Mouse (Mus musculus): ENCODE results near the gene Nedd4. TPM values are rescaled to one million over a fixed set of nuclear protein-coding genes. Genes with fewer than 3 reads are reported as not detected.

Gene Nedd4
- polyA plus RNA-seq, 1 experiment = 248 TPM

DNA sequence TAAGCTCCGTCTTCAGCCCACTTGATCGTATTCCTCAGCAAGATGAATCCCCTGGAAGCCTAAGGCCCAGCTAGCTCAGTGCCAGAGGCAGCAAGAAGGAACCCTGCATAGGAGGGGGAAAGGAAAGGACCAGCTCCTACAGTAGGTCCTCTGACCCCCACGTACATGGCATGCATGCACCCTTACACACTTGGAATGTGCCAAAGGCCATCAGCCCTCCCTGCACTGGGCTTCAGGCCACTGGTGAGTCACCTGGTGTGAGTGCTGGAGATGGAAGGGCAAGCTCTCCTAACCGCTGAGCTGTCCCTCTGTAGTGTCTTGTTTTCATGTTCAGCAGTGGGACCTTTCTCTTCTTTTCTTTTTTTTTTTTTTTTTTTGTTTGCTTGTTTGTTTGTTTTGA lies 52.8 kb downstream of the Nedd4 start:
- no peak for DNase-seq (ENCODE audit: extremely low spot score in 1 of 2, low spot score in 1 of 2)

DNA sequence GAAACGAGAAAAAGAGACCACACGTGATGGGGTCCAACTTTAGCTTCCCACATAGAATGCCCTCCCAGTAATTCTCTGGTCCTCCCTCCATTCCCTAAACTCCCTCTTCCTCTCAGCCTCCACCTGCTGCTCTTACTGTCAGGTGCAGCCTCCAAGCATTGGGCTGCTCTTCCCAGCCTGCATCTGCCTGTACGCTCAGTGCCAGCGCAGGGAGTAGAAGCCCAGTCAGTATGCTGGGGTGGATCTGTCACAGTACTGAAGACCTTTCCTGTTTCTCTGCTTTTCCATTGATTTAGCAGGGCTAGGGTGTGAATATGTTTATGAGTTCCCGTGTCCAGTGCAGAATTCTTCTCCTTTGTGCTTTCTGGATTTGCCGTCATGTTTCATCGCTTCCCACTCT lies 54.1 kb downstream of the Nedd4 start:
- no peak for DNase-seq (ENCODE audit: extremely low spot score in 1 of 2, low spot score in 1 of 2)

DNA sequence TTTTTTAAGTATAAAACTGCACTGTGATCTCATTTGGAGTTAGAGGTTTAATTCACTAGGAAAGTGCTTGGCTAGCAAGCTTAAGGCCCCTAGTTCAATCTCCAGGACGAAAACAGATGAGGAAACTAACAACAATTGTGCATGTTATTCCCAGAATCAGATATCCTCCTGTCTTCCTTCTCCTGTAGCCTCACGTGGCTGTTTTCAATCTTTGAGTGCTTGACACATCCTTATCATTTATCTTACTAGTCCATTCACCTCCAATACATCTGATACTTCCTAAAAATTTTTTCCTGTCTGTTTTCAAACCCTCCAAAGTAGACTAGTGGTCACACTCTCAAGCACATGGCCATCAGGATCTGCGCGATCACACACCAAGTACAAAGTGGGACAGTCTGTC lies 57.0 kb downstream of the Nedd4 start:
- no peak for DNase-seq (ENCODE audit: extremely low spot score in 1 of 2, low spot score in 1 of 2)

DNA sequence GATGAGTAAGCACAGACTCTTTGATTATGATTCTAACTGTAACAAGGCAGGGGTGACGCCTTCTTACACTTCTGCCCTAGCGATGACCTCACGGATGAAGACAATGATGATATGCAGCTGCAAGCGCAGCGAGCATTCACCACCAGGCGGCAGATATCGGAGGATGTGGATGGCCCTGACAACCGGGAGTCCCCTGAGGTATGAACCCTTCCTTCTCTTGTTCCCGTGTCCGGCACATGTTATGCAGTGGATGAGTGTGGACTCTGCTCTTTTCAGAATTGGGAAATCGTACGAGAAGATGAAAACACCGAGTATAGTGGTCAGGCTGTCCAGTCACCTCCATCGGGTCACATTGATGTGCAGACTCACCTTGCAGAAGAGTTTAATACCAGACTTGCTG lies 59.1 kb downstream of the Nedd4 start:
- no peak for DNase-seq (ENCODE audit: extremely low spot score in 1 of 2, low spot score in 1 of 2)

DNA sequence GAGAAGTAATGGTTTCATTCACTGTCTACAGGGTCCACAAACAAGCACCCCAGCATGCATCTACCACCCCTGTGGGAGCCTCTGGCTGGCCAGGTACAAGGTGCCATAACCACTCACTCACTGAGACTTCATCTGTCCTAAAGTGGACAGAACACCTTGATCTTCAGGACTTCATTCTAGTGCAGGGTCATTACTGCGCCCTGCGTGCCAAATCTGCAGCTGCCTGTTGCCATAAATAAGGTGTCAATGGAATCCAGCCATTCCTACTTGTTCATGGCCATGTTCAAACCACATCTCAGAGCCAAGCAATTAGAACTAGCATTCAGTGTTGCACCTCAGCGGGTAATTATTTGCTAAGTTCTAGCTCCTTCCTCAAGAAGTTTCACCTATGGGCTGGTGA lies 60.5 kb downstream of the Nedd4 start:
- DNase-seq (ENCODE audit: extremely low spot score in 1 of 2, low spot score in 1 of 2) = no peak

DNA sequence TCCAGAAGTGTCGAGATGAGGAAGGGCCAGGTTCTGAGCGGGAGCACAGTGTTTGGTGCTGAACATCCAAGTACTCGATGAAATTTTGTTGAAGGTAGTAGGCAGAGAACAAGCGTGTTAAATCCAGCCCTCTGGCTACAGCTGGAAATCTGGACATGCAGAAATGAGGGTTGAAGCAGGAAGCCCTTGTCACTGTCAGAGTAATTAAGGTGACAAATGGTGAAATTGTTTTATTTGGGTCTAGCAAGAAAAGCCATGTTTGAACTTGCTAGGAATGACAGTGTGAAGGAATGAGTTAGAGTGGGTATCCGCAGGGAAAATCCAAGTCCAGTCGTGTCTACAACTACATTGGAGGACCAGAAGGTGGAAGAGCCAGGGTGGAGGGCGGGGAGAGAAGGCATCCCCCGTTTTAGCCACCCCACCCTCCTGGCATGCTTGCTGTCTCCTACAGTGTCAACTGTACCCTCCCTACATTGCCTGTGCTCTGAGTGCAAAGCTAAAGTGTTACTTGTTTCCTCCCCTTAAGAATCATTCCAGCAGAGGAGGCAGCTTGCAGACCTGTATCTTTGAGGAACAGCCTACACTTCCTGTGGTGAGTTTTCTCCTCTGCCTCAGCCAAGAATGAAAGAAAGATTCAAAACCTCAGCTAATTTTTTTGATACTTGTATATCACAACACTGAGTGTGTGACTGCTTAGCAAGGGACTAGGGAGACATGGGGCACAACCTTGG lies 62.5 kb downstream of the Nedd4 start:
- DNase-seq (ENCODE audit: extremely low spot score in 1 of 2, low spot score in 1 of 2) = peak in 1 of 2 experiments; percentile 31

DNA sequence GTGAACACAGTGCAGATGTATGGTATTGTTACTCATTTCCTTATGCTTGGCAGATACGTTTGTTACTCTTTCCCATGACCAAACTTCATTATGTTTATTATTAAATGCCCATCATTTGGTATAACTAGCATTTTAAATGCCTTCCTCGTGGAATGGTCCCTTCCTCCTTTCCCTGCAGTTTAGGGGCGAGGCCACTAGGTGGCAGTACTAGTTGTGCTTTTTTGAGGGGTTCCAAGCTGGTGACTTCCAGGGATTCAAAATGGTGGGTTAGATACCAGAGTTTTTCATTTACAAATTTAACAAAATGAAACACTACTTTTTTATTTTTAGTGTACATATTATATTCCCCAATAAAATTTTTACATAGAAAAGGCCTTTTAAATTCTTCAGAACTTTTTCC lies 71.8 kb downstream of the Nedd4 start:
- DNase-seq (ENCODE audit: extremely low spot score in 1 of 2, low spot score in 1 of 2) = peak in 1 of 2 experiments; percentile 76

DNA sequence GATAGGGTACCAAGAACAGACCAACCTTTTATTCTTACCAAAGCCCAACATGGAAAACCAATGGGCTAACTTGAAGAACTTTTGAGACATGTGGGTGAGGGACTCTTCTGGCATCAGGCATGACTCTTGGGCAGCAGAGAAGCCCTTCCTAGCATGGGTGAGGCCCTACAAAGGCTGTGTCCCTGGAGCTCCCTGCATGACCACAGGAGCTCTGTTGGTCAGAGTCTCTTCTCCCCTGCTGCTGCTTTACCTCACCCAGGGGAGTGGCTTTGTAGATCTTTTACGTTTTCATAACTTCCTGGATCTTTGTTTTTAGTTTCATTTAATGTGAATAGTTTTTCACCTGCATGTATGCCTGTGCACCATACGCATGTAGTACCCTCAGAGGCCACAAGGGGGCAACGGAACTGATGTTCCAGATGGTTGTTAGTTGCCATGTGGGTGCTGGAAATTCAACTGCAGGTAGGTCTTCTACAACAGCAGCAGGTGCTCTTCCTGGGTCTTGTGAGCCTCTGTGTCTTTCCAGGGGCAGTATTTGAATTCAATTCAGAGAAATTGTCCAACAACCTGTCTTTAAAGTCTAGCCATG lies 73.8 kb downstream of the Nedd4 start:
- DNase-seq (ENCODE audit: extremely low spot score in 1 of 2, low spot score in 1 of 2) = peak in 1 of 2 experiments; percentile 49

DNA sequence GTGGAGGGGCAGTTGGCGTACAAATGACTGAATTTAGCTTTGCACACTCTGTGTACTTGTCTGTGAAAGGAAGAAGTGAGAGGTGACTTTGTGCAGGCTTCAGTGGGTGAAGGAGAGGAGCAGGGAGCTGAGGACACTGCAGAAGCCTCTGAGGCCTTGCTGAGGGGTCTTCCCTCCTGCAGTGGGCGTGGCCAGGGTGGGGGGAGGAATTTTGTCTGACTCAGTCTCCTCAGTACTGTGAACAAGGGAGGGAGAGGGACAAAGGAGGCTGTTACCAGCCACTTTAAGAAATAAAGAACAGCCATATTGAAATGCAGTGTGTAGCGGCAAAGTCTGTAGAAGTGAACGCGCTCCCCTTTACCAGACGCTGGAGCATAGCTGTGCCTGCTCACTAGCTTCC lies 79.1 kb downstream of the Nedd4 start:
- DNase-seq (ENCODE audit: extremely low spot score in 1 of 2, low spot score in 1 of 2) = no peak

DNA sequence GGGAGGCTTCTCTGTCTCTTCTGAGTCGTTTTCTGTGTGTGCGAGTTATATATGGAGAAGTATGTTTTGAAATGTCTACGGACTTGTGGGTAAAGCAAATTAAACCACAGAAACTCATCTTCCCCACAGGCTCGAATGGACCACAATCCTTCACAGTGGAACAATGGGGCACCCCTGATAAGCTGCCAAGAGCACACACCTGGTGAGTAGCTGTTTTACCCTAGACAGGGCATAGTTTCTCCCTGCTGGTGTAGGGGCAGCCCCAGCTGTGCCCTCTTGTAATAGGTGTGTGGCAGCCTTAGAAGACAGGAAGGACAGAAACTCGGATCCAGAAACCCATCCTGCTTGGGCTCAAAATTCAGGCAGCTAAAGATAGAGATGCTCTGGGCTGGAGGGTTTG lies 84.1 kb downstream of the Nedd4 start:
- no peak for DNase-seq (ENCODE audit: extremely low spot score in 1 of 2, low spot score in 1 of 2)

DNA sequence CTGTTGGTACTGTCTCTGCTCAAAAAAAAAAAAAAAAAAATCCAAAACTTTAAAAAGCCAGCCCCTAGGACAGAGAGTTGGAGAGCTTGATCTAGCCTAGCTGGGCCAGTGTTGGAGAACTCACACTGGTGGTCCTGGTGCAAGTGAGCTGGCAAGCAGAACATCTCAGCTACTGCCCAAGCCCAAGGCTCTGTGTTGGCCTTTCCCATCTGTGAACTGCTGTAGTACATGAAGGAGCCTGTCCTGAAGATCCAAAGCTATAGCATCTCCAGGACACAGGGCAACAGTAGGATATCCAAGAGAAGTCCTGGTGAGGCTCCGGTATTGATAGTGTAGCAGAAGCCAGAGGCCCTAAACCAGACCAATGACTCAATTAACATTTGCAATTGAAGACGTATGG lies 88.1 kb downstream of the Nedd4 start:
- DNase-seq (ENCODE audit: extremely low spot score in 1 of 2, low spot score in 1 of 2) = no peak

DNA sequence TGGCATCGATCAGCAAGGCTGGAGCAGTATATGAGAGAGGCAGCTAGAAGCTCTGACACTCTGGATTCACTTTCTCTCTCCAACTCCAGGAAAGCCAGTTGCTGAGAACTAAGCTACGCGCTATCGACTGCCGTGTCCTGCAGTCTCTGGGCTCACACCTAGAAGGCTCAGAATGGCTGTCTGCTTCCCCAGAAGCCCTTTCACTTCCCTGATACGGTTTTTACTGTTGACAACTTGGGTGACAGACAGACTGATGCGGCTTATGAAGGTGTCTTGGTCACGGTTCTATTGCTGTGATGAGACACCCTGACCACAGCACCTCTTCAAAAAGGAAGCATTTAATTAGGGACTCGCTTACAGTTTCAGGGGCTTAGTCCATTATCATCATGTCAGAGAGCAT lies 90.5 kb downstream of the Nedd4 start:
- DNase-seq (ENCODE audit: extremely low spot score in 1 of 2, low spot score in 1 of 2) = no peak

DNA sequence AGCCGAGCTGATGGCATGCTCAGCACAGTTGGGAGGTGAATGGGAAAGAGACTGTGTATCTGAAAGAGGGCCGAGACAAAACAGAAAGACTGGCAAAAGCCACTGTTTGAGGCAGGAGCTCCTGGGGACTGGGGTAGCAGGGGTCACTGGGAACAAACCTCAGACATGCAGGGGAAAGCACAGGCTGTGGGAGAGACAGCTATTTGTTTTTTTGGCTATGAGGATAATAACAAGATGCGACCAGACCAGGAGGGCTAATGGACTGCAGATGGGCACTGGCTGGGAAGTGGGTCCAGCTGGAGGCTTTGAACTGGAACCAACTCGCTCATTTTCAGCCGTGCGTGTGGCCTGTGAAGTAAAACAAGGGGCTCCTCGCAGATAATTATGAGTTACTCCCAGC lies 91.6 kb downstream of the Nedd4 start:
- DNase-seq (ENCODE audit: extremely low spot score in 1 of 2, low spot score in 1 of 2) = no peak

DNA sequence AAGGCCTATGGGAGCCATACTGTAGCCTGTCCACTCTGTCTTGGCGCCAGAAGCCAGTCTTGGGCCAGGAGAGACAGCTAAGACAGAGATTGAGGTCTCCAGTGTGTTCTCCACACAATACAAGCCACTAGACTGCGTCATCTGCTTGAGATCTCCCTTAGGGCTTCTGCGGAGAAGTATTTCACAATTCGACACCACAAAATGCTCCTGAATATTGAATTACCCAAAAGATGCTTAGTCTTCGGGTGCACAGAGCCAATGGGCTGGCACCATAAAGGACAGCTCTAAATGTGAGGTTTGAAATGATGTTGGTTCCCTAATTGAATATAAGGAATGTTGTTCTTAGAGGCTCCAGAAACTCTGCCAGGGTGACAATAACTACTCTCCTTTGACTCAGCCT lies 95.0 kb downstream of the Nedd4 start:
- DNase-seq (ENCODE audit: extremely low spot score in 1 of 2, low spot score in 1 of 2) = no peak

DNA sequence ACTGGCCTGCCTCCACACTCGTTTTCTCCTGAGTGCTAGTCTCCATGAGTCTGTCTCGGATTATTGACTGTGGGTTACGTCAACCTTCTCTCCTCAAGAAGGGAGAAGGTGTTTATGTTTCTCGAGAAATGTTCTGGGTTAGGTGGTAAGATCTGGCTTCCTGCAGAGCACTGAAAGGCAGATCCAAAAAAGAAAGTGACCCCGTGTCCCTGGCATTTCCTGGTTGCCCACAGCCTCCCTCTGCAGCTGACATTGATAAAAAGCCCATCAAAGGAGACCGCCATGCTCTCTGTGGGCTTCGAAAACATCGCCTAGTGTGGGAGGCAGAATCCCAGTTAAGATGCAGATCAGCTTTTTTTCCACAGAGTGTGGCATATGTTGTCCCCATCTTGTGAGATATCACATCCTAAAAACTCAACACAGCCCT lies 96.6 kb downstream of the Nedd4 start:
- peak; percentile 69 to 76 for DNase-seq (ENCODE audit: extremely low spot score in 1 of 2, low spot score in 1 of 2)

DNA sequence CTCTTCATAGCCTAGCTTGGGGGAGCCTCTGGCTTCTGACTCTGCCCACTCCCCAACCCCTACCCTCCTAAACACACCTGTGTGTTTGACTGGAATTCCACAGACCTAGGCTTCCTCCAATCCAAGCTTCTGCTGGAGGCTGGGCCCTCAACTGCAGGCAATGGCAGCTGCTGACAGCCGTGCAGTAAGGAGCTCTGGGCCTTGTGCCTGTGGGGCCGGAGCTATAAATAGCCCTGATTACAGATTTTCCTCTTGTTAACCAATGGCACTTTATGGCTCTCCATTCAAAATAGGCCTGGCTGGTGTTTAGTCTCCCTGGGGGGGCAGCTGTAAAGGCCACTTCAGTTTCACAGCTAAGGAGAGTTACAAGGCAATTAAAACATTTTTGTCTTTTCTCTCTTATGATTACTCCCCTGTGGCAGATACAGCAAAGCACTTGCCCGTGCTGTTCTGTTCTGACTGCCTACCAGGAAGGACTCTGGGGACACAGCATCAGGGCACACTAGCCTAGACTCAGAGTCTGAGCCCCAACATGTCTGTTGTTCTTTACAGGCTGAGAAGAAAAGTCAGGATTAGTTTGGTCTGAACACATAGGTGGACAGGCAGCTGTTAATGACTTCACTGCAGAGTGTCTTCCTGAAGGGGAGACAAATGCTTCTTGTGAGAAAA lies 101.0 kb downstream of the Nedd4 start:
- no peak for DNase-seq (ENCODE audit: extremely low spot score in 1 of 2, low spot score in 1 of 2)

DNA sequence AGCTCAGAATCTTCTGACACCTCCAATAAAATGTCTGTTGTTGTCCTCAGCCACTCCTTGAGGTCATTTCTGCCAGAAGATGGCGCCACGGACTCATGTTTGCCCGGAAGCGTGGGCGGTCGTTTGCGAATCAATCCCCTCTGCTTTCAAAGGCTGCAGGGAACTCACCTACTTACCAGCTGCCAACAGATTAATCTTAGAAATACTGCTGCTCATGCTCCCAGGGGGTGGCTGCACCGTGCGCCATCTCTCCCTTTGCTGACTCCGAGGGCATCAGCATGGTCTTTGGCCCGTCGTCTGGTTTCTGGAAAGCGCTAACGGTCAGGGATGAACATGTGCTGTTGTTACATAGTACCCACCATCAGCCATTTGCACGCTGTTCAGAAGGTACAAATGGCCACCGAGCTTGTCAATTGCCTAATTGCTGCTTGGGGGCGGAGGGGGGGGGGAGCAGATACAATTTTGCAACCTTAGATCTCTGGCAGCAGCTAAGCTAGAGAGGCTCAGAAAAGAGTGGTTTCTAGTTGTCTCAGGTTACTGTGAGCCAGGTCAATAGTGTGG lies 104.7 kb downstream of the Nedd4 start:
- DNase-seq (ENCODE audit: extremely low spot score in 1 of 2, low spot score in 1 of 2) = peak; percentile 90 to 98

DNA sequence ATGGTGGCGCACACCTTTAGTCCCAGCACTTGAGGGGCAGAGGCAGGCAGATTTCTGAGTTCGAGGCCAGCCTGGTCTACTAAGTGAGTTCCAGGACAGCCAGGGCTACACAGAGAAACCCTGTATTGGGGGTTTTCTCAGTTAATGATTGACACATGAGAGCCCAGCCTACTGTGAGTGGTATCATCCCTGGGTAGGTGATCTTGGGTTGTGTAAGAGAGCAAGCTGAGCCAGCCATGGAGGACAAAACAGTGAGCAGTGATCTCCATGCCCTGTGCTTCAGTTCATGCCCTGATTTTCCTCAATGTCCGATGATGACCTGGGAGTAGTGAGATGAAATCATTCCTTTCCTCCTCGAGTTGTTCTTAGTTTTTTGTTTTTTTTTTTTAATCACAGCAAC lies 112.9 kb downstream of the Nedd4 start:
- no peak for DNase-seq (ENCODE audit: extremely low spot score in 1 of 2, low spot score in 1 of 2)

DNA sequence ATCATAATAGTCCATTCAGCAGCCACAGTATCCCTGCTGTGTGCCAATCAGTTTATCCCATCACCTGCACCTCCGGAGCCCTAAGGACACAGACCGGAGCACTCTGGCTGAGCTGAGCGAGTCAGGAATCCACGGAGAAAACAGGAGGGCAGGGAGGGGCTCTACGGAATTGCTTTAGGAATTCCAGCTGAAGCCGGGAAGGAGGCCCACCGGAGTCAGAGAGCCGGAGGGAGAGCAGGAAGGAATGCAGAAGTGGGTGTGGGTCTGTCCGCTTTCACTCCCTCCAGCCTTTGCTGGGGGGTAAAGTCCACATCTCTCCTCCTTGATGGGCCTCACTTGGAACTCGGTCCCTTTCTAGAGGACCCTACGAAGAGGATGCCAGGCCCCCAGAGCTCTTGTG lies 116.9 kb downstream of the Nedd4 start:
- DNase-seq (ENCODE audit: extremely low spot score in 1 of 2, low spot score in 1 of 2) = no peak

DNA sequence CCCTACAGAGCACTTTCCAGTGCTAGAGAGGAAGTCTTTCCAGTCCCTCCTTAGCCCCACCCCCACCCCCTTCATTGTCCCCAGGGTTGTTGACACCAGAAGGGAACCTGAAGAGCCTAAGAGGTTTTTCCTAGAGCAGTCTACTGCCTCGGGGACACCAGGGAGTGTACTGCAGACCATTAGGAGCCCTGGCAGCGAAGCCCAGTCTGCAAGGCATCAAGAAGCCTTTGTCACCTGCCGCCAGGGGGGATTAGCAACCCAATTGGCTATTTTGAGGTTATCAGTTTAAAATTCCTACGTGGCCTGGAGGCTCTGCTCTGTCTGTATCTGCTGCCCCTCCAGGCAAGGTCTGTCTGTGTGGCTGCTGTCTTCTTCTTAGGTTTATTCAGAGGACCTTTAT lies 117.6 kb downstream of the Nedd4 start:
- no peak for DNase-seq (ENCODE audit: extremely low spot score in 1 of 2, low spot score in 1 of 2)

DNA sequence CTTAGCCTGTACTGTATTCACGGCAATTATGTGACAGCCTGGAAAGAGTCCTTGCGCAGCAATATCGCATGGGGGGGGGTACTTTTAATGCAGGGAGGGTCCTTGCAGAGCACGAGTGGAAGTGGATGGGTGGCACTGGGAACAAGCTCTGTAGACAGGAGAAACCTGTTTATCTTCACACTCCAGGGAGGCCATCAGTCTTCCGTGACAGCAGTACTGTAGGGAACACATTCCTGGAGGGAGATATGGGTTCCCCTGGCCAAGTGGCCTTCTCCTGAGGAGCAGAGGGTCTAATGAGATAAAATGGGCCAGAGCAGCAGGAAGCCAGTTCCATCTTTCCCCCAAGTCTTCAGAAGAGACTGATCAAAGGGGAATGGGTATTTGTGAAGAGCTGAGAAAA lies 118.5 kb downstream of the Nedd4 start:
- no peak for DNase-seq (ENCODE audit: extremely low spot score in 1 of 2, low spot score in 1 of 2)

DNA sequence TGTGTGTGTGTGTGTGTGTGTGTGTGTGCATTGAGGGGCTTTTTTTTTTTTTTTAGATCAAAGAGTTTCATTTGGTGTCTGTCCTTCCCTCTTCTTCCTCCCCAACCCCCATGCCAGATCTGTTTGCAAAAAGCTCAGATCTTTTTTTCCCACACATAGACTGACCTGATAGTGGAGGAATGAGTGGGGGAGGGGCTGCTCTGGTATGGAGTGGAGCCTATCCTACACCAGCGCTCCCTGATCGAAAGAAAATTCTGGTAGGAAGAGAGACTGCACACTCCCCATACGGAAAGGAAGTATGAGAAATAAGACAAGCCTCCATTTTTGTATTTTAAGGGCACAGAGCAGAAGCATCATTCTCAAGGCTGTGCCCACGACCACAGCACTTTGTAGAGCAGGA lies 119.3 kb downstream of the Nedd4 start:
- no peak for DNase-seq (ENCODE audit: extremely low spot score in 1 of 2, low spot score in 1 of 2)

Data from frontal cortex, adult 2 months (tissue).